Mouse (Mus musculus) urinary bladder, adult 2 months (tissue): Measurements from ENCODE around the gene Dhx34. TPM values are rescaled to one million over a fixed set of nuclear protein-coding genes. Genes with fewer than 3 reads are reported as not detected.
"Not testable (repeated sequence)": the region's sequence is repeated elsewhere in the genome, so short reads cannot be mapped to it uniquely, and the experiment has no call there.

Experiments
- DNase-seq: peaks from one replicate; pipeline ENCODE4 v3.0.0; 2022; ENCODE audit warnings: low spot score
- polyA plus RNA-seq: library from polyadenylated mRNA; depleted of rRNA; stranded (reverse); fragments of >200 nt; gene quantifications from 2 replicates; pipeline ENCODE4 v1.2.3, GENCODE M21; 2012; rRNA removed

Gene Dhx34
- polyA plus RNA-seq, result 13.8 and 15.2 TPM in 2 replicates

- DNase-seq, result peak; percentile 93
Measured at GRCm38 (mm10) chr7:16221582-16222272, at the start of gene Dhx34. Gene Dhx34, minus strand, starts transcription at chr7:16222037.

DNA sequence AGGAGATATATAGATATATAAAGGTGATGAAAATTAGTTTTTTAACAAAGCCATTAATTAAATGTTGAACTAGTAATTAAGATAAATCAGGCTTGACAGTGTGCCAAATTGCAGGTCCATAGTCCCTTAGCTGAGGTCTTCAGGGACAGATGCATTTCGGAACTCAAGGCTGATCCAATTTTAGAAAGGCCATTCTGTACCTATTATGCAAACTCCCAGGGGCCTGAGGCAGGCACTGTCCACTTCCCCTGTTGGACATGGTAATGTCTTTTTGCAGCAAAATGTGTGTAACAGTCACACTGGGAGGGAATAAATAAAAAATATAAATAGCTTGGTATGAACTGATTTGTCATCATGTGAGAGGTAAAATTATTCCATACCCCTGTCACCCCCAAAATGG, 49.3 kb upstream of the Dhx34 start:
- DNase-seq, result no peak

DNA sequence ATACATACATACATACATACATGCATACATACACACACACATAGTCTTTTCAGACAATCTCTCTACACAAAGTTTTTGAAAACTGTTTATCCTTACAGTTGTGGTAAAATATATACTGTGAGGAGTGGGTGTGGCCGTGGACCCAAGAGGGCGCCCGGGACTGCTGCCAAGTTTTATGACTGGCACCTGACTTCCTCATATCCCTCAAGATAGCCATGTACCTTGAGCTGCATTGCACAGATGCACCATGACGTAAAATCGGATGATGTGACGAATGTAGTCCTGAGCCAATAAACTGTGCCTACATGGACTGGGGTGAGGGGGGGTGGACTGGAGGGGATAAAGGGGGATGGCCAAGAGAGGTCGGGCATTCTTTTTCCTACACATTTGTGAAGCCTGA, 44.8 kb upstream of the Dhx34 start:
- DNase-seq, result not testable (repeated sequence)

DNA sequence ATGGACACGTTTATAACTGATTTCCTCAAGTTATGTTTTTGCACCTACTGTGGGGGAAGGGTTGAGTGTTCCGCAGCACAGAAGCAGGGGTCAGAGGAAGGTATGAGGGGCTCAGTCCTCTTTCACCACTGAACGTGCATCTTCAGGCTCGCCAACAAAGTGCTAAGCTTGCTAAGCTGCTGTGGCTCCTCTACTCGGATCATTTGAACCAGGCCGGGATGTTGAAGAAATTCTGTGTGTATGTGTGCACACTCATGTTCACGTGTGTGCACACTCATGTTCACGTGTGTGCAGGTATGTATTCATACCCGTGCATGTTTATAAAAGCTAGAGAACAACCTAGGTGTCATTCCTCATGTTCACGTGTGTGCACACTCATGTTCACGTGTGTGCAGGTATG, 44.0 kb upstream of the Dhx34 start:
- DNase-seq, result no peak

- no peak for DNase-seq
Measured at GRCm38 (mm10) chr7:16263843-16264242, 42.0 kb upstream of the Dhx34 start.

- no peak for DNase-seq
Measured at GRCm38 (mm10) chr7:16263015-16263787, 41.4 kb upstream of the Dhx34 start.

DNA sequence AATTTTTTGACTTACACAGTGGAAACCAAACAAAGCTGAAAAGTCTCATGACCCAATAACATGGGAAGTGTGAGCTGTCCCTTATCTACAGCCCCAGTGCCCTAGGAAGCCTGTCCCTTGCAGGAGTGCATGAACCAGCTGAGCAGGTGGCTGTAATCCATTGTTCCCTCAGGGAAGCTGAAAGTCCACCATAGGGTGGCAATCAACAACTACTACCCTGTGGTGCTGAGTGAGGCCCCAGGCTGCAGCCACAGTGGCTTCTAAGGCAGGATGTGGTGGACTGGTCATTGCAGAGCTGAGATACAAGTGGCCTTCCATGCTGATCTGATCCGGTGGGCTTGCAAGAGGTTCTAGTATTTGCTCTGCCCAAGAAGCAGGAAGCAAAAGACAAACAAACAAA, 39.3 kb upstream of the Dhx34 start:
- DNase-seq, result no peak

DNA sequence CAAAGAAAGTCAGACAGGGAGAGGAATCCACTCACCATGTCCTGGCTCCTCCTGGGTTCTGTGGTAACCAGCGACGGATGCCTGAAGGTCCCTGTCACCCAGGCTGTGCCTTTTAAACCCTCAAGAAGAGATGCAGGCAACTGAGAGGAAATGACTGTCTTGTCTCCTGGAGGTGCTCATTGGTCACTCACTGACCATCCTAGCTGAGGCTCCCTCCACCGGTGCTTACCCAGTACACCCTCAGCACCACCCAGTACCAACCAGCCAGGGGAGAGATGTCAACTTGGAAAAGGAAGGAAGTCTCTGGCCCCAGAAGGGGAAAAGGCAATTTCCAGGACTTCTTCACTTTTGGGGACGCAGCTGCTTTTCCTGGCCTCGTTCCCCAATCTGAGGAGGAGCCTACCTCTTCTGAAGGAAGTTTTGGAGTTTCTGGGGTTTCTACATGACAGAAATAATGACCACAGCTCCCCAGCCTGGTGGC, 37.3 kb upstream of the Dhx34 start, which contains the start of gene C5ar1:
Gene C5ar1, minus strand, starts transcription at position 431 of the 481 bp plus-strand sequence.
- DNase-seq, result no peak

- no peak for DNase-seq
Measured at GRCm38 (mm10) chr7:16257830-16258229, 36.0 kb upstream of the Dhx34 start.

DNA sequence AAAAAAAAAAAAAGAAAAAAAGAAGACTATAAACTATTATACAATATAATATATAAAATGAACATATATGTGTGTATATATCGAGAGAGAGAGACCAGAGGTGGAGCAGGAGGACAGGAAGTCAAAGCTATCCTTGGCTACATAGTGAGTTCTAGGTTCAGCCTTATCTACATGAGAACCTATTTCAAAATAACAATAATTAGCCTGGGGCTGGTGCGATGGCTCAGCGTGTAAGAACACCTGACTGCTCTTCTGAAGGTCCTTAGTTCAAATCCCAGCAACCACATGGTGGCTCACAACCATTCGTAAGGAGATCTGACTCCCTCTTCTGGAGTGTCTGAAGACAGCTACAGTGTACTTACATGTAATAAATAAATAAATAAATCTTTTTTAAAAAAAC, 34.1 kb upstream of the Dhx34 start:
- not testable (repeated sequence) for DNase-seq

DNA sequence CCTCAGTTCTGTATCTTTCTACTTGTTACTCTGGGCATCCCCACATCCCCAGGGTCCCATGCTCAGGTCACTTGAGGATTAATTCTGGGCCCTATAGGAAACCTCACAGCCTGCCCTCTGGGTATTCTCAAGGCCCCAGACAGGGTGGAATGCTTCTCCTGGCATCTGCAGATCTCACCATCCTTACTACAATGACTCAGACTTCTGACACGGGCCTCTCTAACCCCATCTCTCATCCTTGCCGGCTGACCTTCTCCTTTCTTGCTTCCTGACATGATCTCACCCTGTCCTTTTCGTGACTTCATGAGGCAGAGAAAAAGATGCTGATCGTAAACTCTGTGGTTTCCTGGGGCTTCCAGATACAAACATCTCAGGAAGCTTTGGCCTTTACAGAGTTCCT, 32.4 kb upstream of the Dhx34 start:
- no peak for DNase-seq

- DNase-seq, result no peak
Measured at GRCm38 (mm10) chr7:16250687-16251086, 28.9 kb upstream of the Dhx34 start.

DNA sequence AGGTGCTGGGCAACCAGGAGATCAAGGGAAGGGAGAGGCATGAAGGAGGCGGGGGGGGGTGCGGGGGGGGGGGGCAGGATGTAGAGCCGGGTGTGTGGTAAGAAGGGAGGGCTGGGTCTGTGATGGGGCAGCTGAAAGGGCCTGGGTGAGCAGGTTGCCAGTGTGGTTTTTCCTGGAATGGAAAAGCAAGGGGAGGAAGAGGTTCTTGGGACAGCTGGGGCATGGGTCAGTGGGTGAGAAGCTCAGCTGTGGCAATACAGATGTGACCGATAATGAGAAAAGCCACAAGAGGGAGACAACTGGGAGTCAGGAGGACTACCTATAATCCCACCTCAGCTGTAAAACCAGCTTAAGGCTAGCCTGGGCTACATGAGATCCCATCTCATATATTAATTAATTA, 24.1 kb upstream of the Dhx34 start:
- no peak for DNase-seq

GRCm38 (mm10) chr7:16244067-16244466, 22.2 kb upstream of the Dhx34 start, which contains the start of gene C5ar2:
Gene C5ar2, minus strand, starts transcription at chr7:16244154.
- DNase-seq, result no peak

GRCm38 (mm10) chr7:16242198-16242597, 20.4 kb upstream of the Dhx34 start:
- DNase-seq, result no peak

GRCm38 (mm10) chr7:16241787-16242186, 19.9 kb upstream of the Dhx34 start:
- no peak for DNase-seq

- no peak for DNase-seq
Measured at GRCm38 (mm10) chr7:16240978-16241303, 19.1 kb upstream of the Dhx34 start.

DNA sequence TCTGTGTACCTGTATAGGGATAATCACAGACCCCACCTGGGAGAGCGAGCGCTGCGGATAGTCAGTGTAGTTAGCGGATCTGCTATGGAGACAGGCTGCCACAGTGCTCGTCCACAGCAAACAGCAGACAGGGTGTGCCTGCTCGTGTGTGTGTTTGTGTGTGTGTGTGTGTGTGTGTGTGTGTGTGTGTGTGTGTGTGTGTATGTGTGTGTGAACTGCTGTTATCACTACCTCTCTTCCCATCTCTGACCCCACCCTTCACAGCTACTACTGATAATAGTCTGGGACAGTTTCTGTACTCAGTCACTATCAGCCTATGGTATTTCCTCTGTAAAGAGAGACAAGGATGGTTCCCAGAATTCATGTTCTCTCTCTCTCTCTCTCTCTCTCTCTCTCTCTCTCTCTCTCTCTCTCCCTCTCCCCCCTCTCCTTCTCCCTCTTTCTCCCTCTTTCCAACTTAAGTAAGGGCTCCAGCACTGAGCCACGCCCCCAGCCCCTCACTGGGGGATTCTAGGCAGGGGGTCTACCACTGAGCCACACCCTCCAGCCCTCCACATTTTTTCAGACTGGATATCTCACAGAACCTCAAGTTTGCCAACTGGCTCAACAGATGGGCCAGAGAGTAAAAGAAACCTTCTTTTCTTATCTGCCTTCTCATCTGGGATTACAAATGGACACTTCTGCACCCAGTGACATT, 18.6 kb upstream of the Dhx34 start:
- DNase-seq, result no peak

DNA sequence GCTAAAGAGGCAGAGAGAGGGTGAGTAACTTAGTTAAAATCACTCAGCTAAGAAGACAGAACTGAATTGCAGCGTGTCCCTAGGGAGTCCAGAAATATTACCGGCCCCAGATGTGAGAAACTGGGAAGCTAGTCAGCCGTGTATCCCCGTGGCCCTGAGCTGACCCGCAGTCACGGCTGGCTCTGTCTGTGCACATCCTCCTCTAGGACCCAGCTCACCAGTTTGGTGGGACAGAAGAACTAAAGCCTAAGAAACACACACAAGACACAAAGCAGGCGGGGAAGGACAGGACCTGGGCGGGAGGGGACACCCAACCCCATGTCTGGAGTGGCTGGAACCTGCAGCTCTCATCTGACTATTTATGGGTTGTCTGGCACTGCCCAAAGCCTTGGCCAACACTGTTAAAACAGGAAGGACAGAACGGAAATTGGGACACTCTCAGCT, 17.7 kb upstream of the Dhx34 start:
- no peak for DNase-seq

DNA sequence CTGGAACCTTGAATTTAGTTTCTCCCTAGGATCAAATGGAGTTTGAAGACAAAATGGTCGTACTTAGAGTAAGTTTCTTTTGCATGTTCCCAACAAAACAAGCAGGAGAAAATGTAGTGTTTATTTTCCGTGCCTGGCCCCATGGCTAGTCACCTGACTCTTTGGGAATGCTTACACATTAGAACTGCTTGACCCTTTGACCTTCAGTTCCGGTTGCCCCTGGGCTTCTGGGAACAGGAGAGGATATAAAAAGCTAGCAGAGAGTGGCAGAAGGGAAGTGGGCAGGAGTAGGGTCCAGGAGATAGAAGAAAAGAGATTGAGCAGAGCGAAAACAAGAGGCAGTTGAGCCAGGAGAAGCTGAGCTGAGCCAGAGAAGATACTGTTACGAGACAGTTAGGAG, 8.0 kb upstream of the Dhx34 start:
- no peak for DNase-seq

- no peak for DNase-seq
Measured at GRCm38 (mm10) chr7:16213986-16214385, 7.9 kb downstream of the Dhx34 start.

GRCm38 (mm10) chr7:16213196-16213595, 8.6 kb downstream of the Dhx34 start:
- DNase-seq, result no peak
